Mouse (Mus musculus) layer of hippocampus, adult 11-12 months (tissue): ENCODE data around the gene Pan3.
A peak's percentile ranks its signal among the peaks of the same experiment; 100 is the strongest.

Experiments
- DNase-seq: peaks from one replicate; pipeline ENCODE4 v3.0.0; 2022; ENCODE audit warnings: low spot score

Gene Pan3

GRCm38 (mm10) chr5:147430936-147431839 lies 1.2 kb downstream of the Pan3 start:
- peak; percentile 78 for DNase-seq

- no peak for DNase-seq
Measured at GRCm38 (mm10) chr5:147432927-147433326, 3.0 kb downstream of the Pan3 start.

DNA sequence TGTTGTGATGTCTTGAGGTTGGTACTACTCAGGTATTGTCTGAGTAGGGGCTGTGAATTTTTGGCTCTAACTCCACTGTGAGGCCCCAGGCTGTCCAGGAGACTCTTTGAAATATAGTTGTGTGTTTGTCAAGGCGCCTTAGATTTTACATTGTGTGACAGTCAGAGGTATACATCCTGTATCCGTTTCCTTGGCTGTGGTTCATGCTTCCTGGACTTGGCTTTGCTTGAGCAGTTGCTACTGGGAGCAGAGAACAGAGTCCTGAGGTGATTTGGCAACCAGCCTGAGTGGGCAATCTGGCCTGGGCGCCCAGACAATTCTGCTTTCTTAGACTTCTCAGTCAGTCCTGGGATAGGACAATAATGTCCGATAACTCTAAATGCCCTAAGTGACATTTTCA lies 5.3 kb downstream of the Pan3 start:
- DNase-seq, result no peak

DNA sequence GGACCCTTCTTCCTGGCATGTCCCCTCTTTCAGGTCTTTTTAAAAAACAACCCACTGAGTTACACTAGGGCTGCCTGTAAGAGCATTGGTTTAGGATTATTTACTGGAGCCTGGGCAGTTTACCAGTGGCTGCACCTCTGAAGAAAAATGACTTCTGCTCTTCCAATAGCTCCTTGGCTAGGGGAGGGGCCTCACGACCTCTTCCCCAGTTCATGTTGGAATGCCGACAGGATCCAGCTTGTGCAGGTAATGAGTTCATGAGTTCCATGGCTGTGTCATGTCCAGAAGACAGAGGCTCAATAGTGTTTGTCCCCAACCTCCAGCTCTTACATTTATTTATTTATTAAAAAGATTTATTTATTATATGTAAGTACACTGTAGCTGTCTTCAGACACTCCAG lies 5.8 kb downstream of the Pan3 start:
- DNase-seq, result no peak

DNA sequence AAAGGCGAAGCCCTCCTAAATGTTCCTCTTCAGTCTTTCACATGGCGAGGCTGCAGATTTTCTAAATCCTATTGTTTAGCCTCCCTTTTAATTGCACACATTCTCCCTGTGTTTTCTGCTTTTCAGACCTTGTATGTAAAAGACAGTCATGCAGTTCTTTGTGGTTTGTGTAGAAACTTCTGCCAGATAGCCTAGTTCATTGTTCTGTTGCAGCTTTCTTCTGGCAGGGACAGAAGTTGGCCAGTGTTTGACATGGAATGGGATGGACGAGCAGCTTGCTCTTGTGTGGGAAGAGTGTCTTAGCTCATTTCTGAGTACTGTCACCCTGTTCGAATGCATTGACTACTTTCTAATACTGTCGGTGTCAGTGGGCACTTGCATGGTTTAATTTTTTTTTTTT lies 6.5 kb downstream of the Pan3 start:
- DNase-seq, result no peak

DNA sequence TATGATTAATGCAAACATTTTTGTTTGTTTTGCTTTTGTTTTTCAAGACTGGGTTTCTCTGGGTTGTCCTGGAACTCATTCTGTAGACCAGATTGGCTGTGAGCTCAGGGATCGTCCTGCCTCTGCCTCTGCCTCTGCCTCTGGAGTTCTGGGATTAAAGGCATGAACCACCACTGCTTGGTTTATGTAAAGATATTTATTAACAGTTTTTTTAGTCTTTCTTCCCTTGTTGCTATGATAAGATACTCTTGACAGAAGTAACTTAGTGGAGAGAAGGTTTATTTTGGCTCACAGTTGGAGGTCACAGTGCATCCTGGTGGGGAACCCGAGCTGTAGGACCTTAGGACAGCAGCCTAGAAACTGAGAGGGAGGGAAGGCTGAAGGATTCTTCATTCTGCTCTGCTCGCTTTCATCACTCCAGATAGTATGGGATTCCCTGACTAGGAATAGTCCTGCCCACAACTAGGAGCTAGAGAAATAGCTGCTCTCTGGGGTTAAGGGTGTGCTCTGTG lies 11.1 kb downstream of the Pan3 start:
- DNase-seq, result no peak

DNA sequence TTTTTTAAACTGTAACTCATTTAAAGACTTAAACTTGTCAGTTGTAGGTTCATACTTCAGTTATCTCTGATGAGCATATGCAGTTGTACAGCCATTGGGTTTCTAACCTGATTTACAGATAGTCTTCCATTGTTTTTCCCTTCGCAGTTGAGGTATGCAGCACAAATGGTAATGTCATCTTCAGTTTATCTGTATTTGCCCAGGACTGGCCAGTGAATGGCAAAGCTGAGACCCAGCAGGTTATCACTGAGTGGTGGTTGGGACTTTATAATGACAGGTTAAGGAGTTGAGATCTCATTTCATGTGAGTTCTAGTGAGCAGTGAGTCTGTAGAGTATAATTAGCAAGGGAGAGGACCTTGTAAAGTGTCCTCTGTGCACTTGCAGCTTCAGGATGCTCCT lies 12.0 kb downstream of the Pan3 start:
- no peak for DNase-seq

- no peak for DNase-seq
Measured at GRCm38 (mm10) chr5:147442741-147443140, 12.8 kb downstream of the Pan3 start.

GRCm38 (mm10) chr5:147444298-147444697 lies 14.3 kb downstream of the Pan3 start:
- DNase-seq, result no peak

GRCm38 (mm10) chr5:147444757-147445156 lies 14.8 kb downstream of the Pan3 start:
- no peak for DNase-seq

DNA sequence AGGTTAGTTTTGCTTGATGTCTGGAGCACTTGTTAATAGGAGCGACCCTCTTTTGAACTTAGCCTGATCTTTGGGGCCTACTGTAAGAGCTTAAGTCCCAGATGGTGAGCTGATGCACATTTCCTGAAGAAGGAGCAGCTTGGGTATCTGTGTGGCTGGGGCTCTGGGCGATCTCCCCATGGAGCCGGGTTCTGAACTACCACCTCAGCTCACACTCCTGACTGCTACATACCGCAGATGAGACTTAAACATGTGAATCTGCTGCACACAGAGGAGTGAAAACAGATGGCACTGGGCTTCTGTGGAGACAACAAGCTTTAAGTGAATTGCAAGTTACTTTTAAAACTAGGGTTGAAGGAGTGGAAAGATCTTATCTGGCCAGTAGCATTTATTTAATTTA lies 15.3 kb downstream of the Pan3 start:
- no peak for DNase-seq

GRCm38 (mm10) chr5:147448526-147448925 lies 18.6 kb downstream of the Pan3 start:
- no peak for DNase-seq

- DNase-seq, result no peak
Measured at GRCm38 (mm10) chr5:147448933-147449332, 19.0 kb downstream of the Pan3 start.

DNA sequence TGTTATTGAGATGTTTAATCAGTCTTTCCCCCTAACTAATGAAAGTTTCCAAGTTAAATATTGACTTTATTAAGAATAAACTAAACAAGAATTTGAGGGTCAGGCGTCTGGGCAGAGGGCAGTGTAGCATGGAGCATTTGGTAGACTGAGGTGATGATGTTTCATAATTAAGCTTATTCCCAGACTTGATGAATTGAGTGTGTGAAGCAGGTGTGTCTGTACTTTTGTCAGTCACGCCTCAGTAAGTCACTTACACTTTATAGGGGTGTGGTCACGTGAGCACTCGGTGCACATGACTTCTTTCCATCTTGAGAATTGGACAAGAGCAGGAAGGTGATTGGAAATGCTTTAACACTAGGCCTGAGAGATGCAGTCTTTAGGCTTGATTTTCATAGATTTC lies 26.5 kb downstream of the Pan3 start:
- no peak for DNase-seq

DNA sequence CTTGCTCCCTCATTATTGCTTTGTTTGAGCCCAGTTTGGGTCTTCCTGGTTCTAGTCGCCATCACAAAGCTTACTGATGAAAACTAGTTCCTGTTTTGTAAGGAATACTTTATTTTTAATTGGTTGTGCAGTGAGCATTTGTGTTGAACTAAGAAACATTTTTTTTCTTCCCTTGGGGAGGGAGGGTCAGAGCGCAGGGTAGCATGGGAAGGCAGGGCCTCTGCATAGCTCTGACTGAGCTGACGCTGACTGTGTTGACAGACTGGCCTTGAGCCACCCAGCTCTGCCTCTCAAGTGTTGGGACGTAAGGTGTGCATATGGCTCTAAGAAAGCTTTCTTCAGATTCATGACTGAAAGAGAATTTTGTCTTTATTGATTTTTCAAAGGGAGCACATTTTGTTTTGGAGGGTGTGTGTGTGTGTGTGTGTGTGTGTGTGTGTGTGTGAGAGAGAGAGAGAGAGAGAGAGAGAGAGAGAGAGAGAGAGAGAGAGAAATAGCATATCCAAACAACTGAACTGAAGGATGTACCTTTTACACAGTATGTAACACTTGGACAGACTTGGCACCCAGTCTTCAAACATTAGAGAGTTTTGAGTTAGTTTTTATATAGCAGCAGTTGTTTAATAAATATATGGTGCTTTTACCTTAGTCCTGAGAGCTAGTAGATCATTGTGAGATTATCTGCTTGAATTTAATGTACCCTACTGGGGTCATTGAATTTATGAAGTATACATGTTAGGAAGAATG lies 30.0 kb downstream of the Pan3 start:
- no peak for DNase-seq

DNA sequence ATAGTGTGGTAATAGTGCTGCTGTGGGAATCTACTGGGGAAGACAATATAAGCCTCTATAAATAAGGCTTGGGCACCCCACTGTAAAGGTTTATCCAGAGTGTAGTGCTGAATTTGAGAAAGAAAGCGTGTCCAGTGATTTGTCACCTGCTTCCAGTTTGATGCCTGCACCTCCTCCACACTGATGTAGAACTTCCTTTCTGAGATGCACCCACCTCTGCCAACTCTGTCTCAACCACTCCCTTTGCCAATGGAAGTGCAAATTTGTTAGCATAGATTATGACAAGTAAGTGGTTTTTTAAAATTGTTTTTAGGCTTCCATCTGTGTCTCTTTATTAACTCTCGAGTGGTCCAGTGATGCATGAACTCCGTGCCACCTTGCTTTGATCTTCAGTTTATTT lies 33.3 kb downstream of the Pan3 start:
- DNase-seq, result no peak

DNA sequence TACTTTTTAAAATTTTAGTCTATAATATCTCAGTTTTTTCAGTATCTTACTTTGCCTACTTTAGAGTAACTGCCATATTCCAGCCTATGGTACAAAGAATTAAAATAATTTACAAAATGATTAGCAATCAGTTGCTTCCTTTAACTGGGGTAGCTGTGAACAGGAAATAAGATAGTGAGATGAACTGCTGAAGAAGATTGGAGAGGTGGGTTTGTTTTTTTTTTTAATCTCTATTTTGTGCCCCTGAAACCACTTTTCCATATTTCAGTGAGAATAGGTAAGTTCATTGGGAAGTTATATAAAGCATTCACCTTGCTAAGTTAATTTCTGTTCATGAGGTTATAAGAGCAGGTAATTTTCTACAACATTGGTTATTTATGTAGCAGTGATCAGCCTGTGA lies 36.4 kb downstream of the Pan3 start:
- DNase-seq, result no peak

- no peak for DNase-seq
Measured at GRCm38 (mm10) chr5:147471163-147471562, 41.2 kb downstream of the Pan3 start.

DNA sequence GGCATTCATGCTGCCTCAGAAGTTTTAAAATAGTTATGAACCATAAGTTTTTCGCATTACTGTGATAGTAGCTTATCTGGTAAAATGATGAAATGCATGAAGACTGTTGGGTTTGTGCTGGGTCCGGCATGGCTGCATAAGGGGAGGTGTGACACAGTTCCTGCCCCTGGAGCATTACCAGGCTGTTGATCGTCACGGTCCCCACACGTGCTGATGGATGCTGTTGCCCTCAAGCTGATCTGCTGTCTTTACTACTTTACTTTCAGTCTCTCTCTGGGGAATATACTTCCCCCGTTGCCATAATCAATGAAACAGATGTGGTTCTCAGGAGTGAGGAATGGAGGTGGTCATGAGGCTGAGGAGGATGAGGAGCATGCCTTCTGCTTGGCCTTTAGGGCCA lies 43.1 kb downstream of the Pan3 start:
- no peak for DNase-seq

DNA sequence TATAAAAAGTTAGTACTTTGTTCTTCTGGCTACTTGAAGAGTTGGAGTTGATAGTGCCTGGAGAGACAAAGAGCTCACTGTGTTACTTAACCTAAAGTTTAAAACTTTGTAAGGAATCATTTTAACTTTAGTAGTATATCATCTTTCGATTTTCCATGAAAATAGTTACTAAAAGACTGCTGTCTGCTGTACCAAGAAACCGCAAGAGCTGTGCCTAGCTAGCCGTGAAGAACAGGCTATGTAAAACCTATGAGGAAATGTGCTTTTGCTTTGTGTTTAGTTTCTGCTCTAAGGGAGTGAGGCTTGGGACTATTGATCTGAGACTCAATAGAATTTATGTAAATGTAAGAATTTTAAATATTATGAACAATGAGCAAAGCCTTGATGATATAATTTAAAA lies 43.9 kb downstream of the Pan3 start:
- no peak for DNase-seq

GRCm38 (mm10) chr5:147476109-147476508 lies 46.1 kb downstream of the Pan3 start:
- DNase-seq, result no peak

DNA sequence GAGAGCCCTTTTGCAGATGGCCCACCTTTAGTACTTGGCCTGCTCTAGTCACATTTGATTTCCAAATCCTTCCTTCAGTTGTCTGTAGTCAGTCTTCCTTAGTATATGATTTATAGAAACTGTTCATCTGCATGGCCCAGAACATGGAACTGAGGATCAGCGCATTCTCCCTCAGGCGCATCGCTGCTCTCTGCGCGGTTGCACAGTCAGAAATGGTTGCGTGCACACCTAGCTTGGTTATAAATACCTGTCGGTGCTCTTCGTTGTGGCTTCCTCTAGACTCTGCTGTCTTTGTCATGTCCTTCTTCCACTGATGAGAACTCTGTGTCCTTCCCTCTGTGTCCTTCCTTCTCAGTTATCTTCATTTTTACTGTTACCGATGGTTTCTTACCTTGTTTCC lies 47.1 kb downstream of the Pan3 start:
- DNase-seq, result no peak

- no peak for DNase-seq
Measured at GRCm38 (mm10) chr5:147479341-147479740, 49.4 kb downstream of the Pan3 start.
